Mouse (Mus musculus) heart, embryonic 15.5 days (tissue): ENCODE data around the gene Bcl2a1b. TPM values are rescaled to one million over a fixed set of nuclear protein-coding genes. Genes with fewer than 3 reads are reported as not detected.
A peak's percentile ranks its signal among the peaks of the same experiment; 100 is the strongest.
"Not testable (repeated sequence)": the region's sequence is repeated elsewhere in the genome, so short reads cannot be mapped to it uniquely, and the experiment has no call there.

Experiments
- ATAC-seq: fragments of 200-750 bp; cut with Nextera tagmentation; replicated peaks from 2 replicates; pipeline ENCODE4 v1.8.0; 2017; ENCODE audit warnings: low read depth, moderate TSS enrichment; ENCODE audit not compliant: insufficient number of reproducible peaks, insufficient read depth, low FRiP score
- H3K27ac ChIP-seq: fragments of 300-500 bp; sonication (generic); 2 replicates; pipeline ENCODE4 v1.5.1; 2015; ENCODE audit warnings: mild to moderate bottlenecking, inconsistent platforms
- H3K27me3 ChIP-seq: fragments of 300-500 bp; sonication (generic); 2 replicates; pipeline ENCODE4 v1.6.1; 2015; ENCODE audit warnings: inconsistent platforms
- H3K36me3 ChIP-seq: fragments of 300-500 bp; sonication (generic); 2 replicates; pipeline ENCODE4 v1.6.1; 2015; ENCODE audit warnings: mild to moderate bottlenecking, inconsistent platforms
- H3K4me1 ChIP-seq: fragments of 300-500 bp; sonication (generic); replicated peaks from 2 replicates; pipeline ENCODE4 v1.6.1; 2015; ENCODE audit warnings: inconsistent platforms
- H3K4me2 ChIP-seq: fragments of 300-500 bp; sonication (generic); 2 replicates; pipeline ENCODE4 v1.6.1; 2015; ENCODE audit warnings: inconsistent platforms, mild to moderate bottlenecking, moderate library complexity
- H3K4me3 ChIP-seq: fragments of 300-500 bp; sonication (generic); 2 replicates; pipeline ENCODE4 v1.5.1; 2015; ENCODE audit warnings: mild to moderate bottlenecking, inconsistent platforms
- H3K9ac ChIP-seq: fragments of 300-500 bp; sonication (generic); 2 replicates; pipeline ENCODE4 v1.6.1; 2015; ENCODE audit warnings: mild to moderate bottlenecking, inconsistent platforms
- H3K9me3 ChIP-seq: fragments of 300-500 bp; sonication (generic); replicated peaks from 2 replicates; pipeline ENCODE4 v1.6.1; 2016; ENCODE audit warnings: inconsistent platforms
- WGBS: fragments of 180-500 bp; shearing (Covaris S2); methylation state at CpG from one replicate; pipeline ENCODE4 v1.1.7; 2015; ENCODE audit warnings: mixed read lengths; 5-methylcytosine and 5-hydroxymethylcytosine counted together
- polyA plus RNA-seq: library from polyadenylated mRNA; unstranded; fragments of >200 nt; fragmentation: Nextera tagmentation; extraction: Ambion mirVana; gene quantifications from 2 replicates; pipeline ENCODE4 v1.2.1, GENCODE M21; 2015

The Bcl2a1b gene
- polyA plus RNA-seq, 1 experiment from 2014 or later: 3.7 TPM

DNA sequence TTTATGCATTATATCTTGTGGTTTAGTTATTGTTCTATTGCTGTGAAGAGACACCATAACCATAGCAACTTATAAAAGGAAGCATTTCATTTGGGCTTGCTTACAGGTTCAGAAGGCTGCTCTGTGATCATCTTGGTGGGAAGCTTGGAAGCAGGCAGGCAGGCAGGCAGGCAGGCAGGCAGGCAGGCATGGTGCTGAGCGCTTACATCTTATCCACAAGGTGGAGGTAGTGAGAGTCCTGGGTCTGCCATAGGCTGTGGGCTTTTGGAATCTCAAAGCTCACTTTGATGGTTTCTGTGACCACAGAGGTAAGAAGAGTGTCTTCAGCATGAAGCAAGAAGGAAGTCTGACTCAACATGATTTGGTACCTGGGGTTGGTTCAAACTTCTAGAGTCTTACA, 13.4 kb downstream of the Bcl2a1b start:
- ATAC-seq, H3K36me3 ChIP-seq, H3K27ac ChIP-seq, H3K9me3 ChIP-seq, H3K4me2 ChIP-seq, H3K9ac ChIP-seq, H3K4me3 ChIP-seq, H3K4me1 ChIP-seq, H3K27me3 ChIP-seq: not testable (repeated sequence)
- 33% methylated on average over 1 of the region's 1 CpGs for WGBS

DNA sequence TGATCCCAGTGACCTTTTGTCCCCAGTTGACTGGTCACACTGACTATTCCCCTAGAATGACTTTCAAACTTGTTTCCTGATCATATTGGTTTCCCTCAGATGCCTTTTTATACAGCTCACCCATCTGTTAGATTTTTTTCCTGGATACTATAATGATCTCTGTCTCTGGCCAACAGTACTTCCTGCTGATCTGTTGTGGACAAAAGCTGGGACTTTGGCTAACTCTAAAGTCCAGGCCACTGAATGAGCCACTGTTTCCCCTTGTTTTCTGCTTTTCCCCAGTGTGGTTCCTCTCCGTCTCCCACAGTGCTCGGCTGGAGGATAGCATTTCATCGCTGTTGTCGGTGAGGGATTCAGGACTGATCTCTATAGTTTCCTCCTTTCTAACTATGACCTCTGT, 19.2 kb downstream of the Bcl2a1b start:
- 89% methylated on average over 4 of the region's 4 CpGs for WGBS
- not testable (repeated sequence) for H3K4me2 ChIP-seq, H3K4me1 ChIP-seq, H3K4me3 ChIP-seq, H3K9me3 ChIP-seq, H3K36me3 ChIP-seq, H3K27ac ChIP-seq, ATAC-seq, H3K9ac ChIP-seq, H3K27me3 ChIP-seq

DNA sequence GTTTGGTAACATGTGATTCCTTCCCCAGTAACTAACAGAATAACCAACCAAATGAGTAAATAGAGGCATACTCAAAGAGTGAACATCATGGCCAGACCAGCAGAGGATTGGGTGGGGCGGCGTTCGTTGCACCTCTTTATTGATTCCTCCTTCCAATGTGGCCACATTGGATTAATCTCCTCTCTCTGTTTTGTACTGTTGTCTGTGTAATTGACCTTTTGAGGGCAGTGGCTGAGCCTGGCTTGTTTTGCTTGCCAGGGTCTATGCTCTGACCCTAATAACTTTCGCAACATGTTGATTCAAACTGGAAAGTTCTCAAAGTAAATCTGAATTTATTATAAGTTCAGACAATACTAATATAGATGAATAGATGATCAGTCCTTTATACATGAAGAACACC, 20.7 kb downstream of the Bcl2a1b start:
- ATAC-seq, H3K9me3 ChIP-seq, H3K4me3 ChIP-seq, H3K27me3 ChIP-seq, H3K4me2 ChIP-seq, H3K36me3 ChIP-seq, H3K9ac ChIP-seq, H3K27ac ChIP-seq, H3K4me1 ChIP-seq: not testable (repeated sequence)
- 93% methylated on average over 3 of the region's 4 CpGs for WGBS

DNA sequence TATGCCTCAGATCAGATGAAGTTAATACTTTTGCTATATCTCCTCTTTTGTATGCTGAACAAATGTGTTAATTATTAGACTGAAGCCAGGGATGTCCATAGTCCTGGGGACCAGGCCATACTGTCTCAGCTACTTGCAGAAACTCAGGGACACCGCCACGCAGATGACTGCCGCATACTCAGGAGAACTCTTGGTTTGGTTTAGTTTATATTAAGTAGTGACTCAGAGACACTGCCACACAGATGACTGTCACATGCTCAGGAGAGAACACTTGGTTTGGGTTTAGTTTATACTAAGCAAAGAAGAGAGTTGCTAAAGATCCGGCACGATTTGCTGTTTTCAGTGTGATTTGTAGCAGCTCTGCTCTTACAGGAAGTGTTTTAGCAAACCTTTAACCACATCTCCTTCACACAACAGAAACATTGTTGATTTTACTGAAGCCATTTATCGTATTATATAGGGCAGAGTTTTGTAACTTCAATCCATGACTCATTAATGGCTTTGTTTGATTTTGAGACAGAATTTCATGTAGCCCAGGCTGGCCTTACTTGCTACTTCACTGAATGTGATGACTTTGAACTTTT, 21.8 kb downstream of the Bcl2a1b start:
- ATAC-seq: not testable (repeated sequence)

DNA sequence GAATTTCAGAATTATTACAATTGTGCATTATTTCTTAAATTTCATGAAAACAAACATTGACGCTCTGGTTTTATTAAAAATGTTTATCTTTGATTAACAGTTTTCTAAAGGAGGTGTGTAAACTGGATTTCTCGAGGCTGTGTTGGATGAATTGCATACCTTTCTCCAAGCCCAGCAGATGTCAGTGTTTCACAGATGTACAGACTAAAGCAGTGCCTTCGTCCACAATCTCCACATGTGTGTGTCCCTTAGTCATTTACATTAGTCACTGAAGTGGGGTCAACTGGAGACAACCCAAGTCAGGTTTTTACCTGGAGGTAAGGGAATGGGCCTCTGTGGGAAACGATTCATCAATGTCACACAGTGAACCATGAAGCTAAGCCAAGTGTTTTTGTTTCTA, 27.1 kb downstream of the Bcl2a1b start:
- no peak overlapping the region for H3K27ac ChIP-seq
- no peak overlapping the region for H3K4me3 ChIP-seq
- ATAC-seq: no peak
- no peaks in the 10 kb centered on the region for H3K4me1 ChIP-seq
- H3K9ac ChIP-seq: no peak overlapping the region
- H3K9me3 ChIP-seq: no peaks in the 10 kb centered on the region
- H3K36me3 ChIP-seq: no peaks in the 10 kb centered on the region
- WGBS: 49% methylated on average over 4 of the region's 4 CpGs
- H3K4me2 ChIP-seq: no peak overlapping the region
- H3K27me3 ChIP-seq: no peaks in the 10 kb centered on the region

More for the DNA sequence above, 21.8 kb downstream of the Bcl2a1b start:
- not testable (repeated sequence) for H3K9me3 ChIP-seq, H3K27me3 ChIP-seq, H3K4me2 ChIP-seq, H3K27ac ChIP-seq, H3K4me1 ChIP-seq, H3K9ac ChIP-seq, H3K4me3 ChIP-seq, H3K36me3 ChIP-seq
- 83% methylated on average over 6 of the region's 6 CpGs for WGBS

DNA sequence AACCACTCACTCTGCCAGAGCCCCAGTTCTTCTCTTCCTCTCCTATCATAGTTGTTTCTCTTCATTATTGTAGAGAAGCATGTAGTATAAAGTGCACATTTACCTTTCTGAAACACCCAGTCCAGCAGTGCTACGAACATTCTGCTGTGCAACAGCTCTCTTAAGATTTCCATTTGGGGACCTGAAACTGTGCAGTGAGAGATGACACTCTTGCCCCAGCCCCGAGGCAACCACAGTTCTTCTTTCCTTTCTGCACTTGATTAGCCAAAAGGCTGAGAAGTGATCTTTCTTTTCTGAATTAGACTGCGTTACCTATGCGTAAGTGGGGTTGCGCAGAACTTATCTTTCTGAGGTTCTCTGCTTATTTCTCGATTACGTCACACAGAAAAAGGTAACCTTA, 29.1 kb downstream of the Bcl2a1b start:
- no peaks in the 10 kb centered on the region for H3K4me1 ChIP-seq
- no peak overlapping the region for H3K4me2 ChIP-seq
- no peaks in the 10 kb centered on the region for H3K9me3 ChIP-seq
- no peak overlapping the region for H3K9ac ChIP-seq
- WGBS: 87% methylated on average over 7 of the region's 7 CpGs
- no peaks in the 10 kb centered on the region for H3K27me3 ChIP-seq
- no peak for ATAC-seq
- H3K27ac ChIP-seq: no peak overlapping the region
- H3K4me3 ChIP-seq: no peak overlapping the region
- no peaks in the 10 kb centered on the region for H3K36me3 ChIP-seq

DNA sequence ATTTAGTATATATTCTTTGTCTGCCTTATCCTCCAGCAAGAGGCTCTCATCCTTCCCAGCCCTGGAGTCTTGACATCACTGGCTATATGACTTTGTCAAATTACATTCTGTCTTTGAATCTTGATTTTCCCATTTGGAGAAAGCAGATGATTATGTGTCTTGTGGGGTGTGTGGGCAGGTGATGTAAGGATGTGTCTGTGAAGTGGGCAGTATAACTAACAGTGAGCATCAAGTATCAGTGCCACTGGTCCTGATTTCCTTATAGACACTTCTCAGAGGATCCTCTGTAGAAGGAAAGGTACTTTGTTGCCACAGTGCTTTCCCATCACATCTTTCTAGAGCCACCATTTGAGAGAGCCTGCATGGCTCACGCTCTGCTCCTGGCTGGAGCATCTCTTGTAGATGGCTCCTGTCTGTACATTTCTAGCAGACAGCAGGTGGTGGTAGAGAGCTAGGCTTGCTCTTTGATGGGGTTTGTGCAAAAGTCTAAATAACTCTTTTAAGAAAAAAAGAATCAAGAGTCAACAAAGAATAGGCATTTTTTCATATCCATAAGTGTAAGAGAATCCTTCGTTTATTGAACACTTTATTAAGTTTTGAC, 32.0 kb downstream of the Bcl2a1b start:
- not testable (repeated sequence) for H3K4me2 ChIP-seq, H3K4me3 ChIP-seq, ATAC-seq, H3K9ac ChIP-seq, H3K4me1 ChIP-seq, H3K27me3 ChIP-seq, H3K27ac ChIP-seq, H3K9me3 ChIP-seq, H3K36me3 ChIP-seq
- 32% methylated on average over 2 of the region's 2 CpGs for WGBS

DNA sequence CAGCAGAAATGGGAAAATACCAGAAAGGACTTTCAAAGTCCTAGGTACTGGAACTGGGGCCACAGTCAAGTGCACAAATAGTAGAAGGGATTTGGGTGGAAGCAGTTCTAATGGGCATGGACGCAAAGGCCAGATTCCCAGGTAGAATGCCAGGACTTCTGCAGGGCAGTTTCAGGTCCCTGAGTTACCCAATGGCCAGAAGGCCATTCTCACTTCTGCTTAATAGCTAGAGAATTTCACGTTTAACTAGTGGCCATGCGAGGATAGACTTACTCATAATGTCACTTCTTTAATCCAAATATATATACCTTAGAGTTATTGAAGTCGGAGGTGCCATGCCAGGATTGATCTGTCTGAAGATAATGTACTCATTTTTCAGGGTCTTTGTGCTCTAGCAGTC, 38.1 kb downstream of the Bcl2a1b start:
- H3K4me3 ChIP-seq, ATAC-seq, H3K27me3 ChIP-seq, H3K9ac ChIP-seq, H3K27ac ChIP-seq, H3K36me3 ChIP-seq, H3K9me3 ChIP-seq, H3K4me1 ChIP-seq, H3K4me2 ChIP-seq: not testable (repeated sequence)
- WGBS: 81% methylated on average over 4 of the region's 4 CpGs

DNA sequence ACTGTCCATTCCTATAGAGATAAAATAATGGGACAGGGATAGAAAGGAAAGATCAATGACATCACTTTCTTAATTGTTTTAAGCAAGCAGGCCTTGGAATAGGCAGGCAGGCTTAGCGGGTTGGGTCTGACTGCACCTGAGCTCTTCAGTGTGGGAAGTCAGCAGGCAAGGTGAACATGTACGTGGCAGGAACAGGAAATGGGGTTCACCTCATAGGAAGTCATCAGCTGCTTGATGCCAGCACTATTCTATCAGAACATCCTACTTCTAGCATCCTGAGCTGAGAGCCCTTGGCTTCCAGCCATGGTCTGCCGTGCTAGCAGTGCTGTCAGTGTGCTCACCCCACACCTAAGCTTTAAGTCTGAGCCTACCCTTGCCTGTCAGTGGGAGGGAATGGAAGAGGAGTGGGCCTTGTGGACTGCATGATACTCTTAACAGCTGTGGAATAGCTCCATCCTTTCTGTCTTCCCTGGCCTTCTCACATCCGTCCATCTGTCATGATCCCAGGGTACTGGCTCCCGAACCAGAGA, 40.0 kb downstream of the Bcl2a1b start:
- not testable (repeated sequence) for H3K4me1 ChIP-seq, H3K9me3 ChIP-seq, H3K27me3 ChIP-seq, H3K36me3 ChIP-seq, H3K4me2 ChIP-seq, H3K4me3 ChIP-seq, H3K27ac ChIP-seq, H3K9ac ChIP-seq
- ATAC-seq: 0 out of 2 replicates have a peak, but pooled peaks have one; percentile 18
- 56% methylated on average over 5 of the region's 5 CpGs for WGBS

DNA sequence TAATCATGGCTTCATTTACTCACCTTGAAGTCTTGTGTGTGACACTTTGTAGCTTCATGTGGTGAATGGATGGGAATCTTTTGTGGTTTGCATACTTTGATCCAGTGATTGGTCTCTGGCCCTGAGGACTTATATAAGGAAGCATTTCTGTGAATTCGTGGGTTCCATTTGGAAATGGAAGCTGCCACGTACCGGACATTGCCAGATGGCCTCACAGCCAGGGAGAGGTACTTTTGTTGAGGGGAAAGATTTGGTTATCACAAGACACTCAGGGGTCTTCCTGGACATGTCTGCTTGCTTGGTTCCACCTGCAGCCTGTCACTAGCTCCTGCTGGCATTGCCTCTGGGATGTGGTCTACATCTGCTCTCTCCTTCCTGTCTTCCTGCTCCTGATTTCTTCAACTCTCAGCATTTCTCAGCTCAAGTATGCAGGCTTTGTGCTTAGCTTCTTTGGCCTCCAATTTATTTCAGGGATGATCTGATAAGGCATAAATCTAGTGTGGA, 41.6 kb downstream of the Bcl2a1b start:
- H3K4me3 ChIP-seq, H3K9me3 ChIP-seq, H3K4me1 ChIP-seq, H3K9ac ChIP-seq, H3K36me3 ChIP-seq, H3K4me2 ChIP-seq, H3K27ac ChIP-seq, H3K27me3 ChIP-seq, ATAC-seq: not testable (repeated sequence)
- 77% methylated on average over 3 of the region's 3 CpGs for WGBS

DNA sequence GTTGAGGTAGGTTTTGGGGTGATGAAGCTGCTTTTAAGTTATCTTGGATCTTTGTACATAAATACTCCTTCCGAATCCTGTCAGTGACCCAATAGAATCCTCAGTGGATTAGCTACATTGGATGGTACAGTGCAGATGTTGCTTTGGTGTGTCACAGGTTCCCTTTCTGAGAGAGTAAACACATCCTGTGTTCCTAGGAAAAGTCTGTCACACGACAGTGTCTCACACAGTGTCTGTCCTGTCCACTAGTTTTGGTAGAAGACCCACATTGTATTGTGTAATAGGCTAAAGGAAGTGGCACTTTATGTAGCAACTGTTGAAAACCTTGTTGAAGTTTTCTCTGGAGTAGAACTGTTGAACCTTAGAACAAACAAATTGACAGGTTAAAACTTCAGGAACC, 54.4 kb downstream of the Bcl2a1b start:
- no peak for ATAC-seq
- H3K4me1 ChIP-seq: no peaks in the 10 kb centered on the region
- H3K27ac ChIP-seq: no peak overlapping the region
- H3K36me3 ChIP-seq: no peaks in the 10 kb centered on the region
- no peak overlapping the region for H3K4me3 ChIP-seq
- no peaks in the 10 kb centered on the region for H3K9me3 ChIP-seq
- 83% methylated on average over 2 of the region's 2 CpGs for WGBS
- no peak overlapping the region for H3K9ac ChIP-seq
- H3K4me2 ChIP-seq: no peak overlapping the region
- H3K27me3 ChIP-seq: no peaks in the 10 kb centered on the region
